Mouse (Mus musculus) liver, adult 2 months (tissue): ENCODE data around the gene Olfr1107. TPM values are rescaled to one million over a fixed set of nuclear protein-coding genes. Genes with fewer than 3 reads are reported as not detected.

Experiments
- DNase-seq: peaks from one replicate; pipeline ENCODE4 v3.0.0-alpha.2; 2011; ENCODE audit warnings: low read depth, low spot score; ENCODE audit errors: extremely low read depth
- H3K27ac ChIP-seq: fragments of 200-500 bp; replicated peaks from 2 replicates; pipeline ENCODE4 v1.5.1; 2012; ENCODE audit warnings: low read depth, mild to moderate bottlenecking, control low read depth, inconsistent platforms, low read length; ENCODE audit not compliant: insufficient read depth
- H3K27me3 ChIP-seq: fragments of 200-500 bp; 2 replicates; pipeline ENCODE4 v1.6.1; 2012; ENCODE audit warnings: mild to moderate bottlenecking, moderate library complexity, low read length, inconsistent platforms; ENCODE audit not compliant: control insufficient read depth, insufficient read depth
- H3K36me3 ChIP-seq: fragments of 200-500 bp; 2 replicates; pipeline ENCODE4 v1.6.1; 2012; ENCODE audit warnings: low read length, inconsistent platforms; ENCODE audit not compliant: control insufficient read depth, insufficient read depth
- H3K4me1 ChIP-seq: fragments of 200-500 bp; 2 replicates; pipeline ENCODE4 v1.6.1; 2011; ENCODE audit warnings: low read length; ENCODE audit not compliant: control insufficient read depth, insufficient read depth
- H3K4me3 ChIP-seq: fragments of 200-500 bp; 2 replicates; pipeline ENCODE4 v1.5.1; 2011; ENCODE audit warnings: low read depth, mild to moderate bottlenecking, control low read depth, low read length, moderate library complexity; ENCODE audit not compliant: insufficient read depth
- H3K79me2 ChIP-seq: fragments of 200-500 bp; 2 replicates; pipeline ENCODE4 v1.6.1; 2012; ENCODE audit warnings: inconsistent platforms, mild to moderate bottlenecking, low read length, moderate library complexity; ENCODE audit not compliant: control insufficient read depth, insufficient read depth
- H3K9ac ChIP-seq: fragments of 200-500 bp; 2 replicates; pipeline ENCODE4 v1.6.1; 2012; ENCODE audit warnings: low read depth, mild to moderate bottlenecking, control low read depth, inconsistent platforms, low read length
- CTCF ChIP-seq: fragments of 200-500 bp; IDR thresholded peaks from 2 replicates; pipeline ENCODE4 v1.5.1; 2011; ENCODE audit warnings: low read depth, low read length, control low read depth
- POLR2A ChIP-seq: fragments of 200-500 bp; IDR thresholded peaks from 2 replicates; pipeline ENCODE4 v1.6.1; 2011; ENCODE audit warnings: low read length, control low read depth; ENCODE audit not compliant: insufficient read depth; ENCODE audit errors: extremely low read depth
- WGBS: fragments of 180-500 bp; shearing (Covaris S2); methylation state at CpG from one replicate; pipeline ENCODE4 v1.1.7; 2018; 5-methylcytosine and 5-hydroxymethylcytosine counted together
- polyA plus RNA-seq: library from polyadenylated mRNA; depleted of rRNA; stranded (reverse); fragments of >200 nt; gene quantifications from 2 replicates; pipeline ENCODE4 v1.2.3, GENCODE M21; 2012; rRNA removed
- total RNA-seq: library from RNA; depleted of rRNA; stranded (reverse); fragments of >200 nt; gene quantifications from 2 replicates; pipeline ENCODE4 v1.2.3, GENCODE M21; 2014; rRNA removed

Gene Olfr1107
- total RNA-seq: not detected in 2 replicates
- not detected in 2 replicates for polyA plus RNA-seq

- Histone ChIP-seq H3K27ac (no peak within 1 kb of the TSS), H3K4me1 (no peaks in the 10 kb centered on the region), H3K36me3 (no peaks in the 10 kb centered on the region), H3K9ac (no peak within 1 kb of the TSS), H3K4me3 (no peak within 1 kb of the TSS), H3K27me3 (no peaks in the 10 kb centered on the region), H3K79me2 (no peaks in the 10 kb centered on the region)
- 70% methylated on average over 1 of the region's 1 CpGs for WGBS
- no peak for TF ChIP-seq CTCF
- no peak for TF ChIP-seq POLR2A
- DNase-seq: no peak
Measured at GRCm38 (mm10) chr2:87075717-87076116, at the start of gene Olfr1107. Gene Olfr1107, minus strand, starts transcription at chr2:87075817.

GRCm38 (mm10) chr2:87114467-87114866, 38.9 kb upstream of the Olfr1107 start, which contains the start of gene Olfr259:
Gene Olfr259, minus strand, starts transcription at chr2:87114567.
- Histone ChIP-seq H3K36me3 (no peaks in the 10 kb centered on the region), H3K9ac (no peak within 1 kb of the TSS), H3K27ac (no peak within 1 kb of the TSS), H3K4me1 (no peaks in the 10 kb centered on the region), H3K27me3 (no peaks in the 10 kb centered on the region), H3K4me3 (no peak within 1 kb of the TSS), H3K79me2 (no peaks in the 10 kb centered on the region)
- no peak for DNase-seq
- TF ChIP-seq POLR2A (no peak), CTCF (no peak)

- Histone ChIP-seq H3K9ac (no peak within 1 kb of the TSS), H3K36me3 (no peaks in the 10 kb centered on the region), H3K4me1 (no peaks in the 10 kb centered on the region), H3K79me2 (no peaks in the 10 kb centered on the region), H3K4me3 (no peak within 1 kb of the TSS), H3K27ac (no peak within 1 kb of the TSS), H3K27me3 (no peaks in the 10 kb centered on the region)
- TF ChIP-seq POLR2A (no peak), CTCF (no peak)
- WGBS: 62% methylated on average over 1 of the region's 1 CpGs
- no peak for DNase-seq
Measured at GRCm38 (mm10) chr2:87095908-87096307, 20.3 kb upstream of the Olfr1107 start, which contains the start of gene Olfr1109. Gene Olfr1109, minus strand, starts transcription at chr2:87096008.

- Histone ChIP-seq H3K9ac (no peak within 1 kb of the TSS), H3K79me2 (no peaks in the 10 kb centered on the region), H3K4me1 (no peaks in the 10 kb centered on the region), H3K4me3 (no peak within 1 kb of the TSS), H3K36me3 (no peaks in the 10 kb centered on the region), H3K27me3 (no peaks in the 10 kb centered on the region), H3K27ac (no peak within 1 kb of the TSS)
- 66% methylated on average over 1 of the region's 1 CpGs for WGBS
- TF ChIP-seq CTCF (no peak), POLR2A (no peak)
- no peak for DNase-seq
Measured at GRCm38 (mm10) chr2:87052173-87052572, 23.4 kb downstream of the Olfr1107 start, which contains the start of gene Olfr1106. Gene Olfr1106, minus strand, starts transcription at chr2:87052273.

GRCm38 (mm10) chr2:87036431-87036830, 39.2 kb downstream of the Olfr1107 start, which contains the start of gene Olfr1105:
Gene Olfr1105, minus strand, starts transcription at chr2:87036531.
- DNase-seq: no peak
- Histone ChIP-seq H3K27ac (no peak within 1 kb of the TSS), H3K4me1 (no peaks in the 10 kb centered on the region), H3K4me3 (no peak within 1 kb of the TSS), H3K36me3 (no peaks in the 10 kb centered on the region), H3K9ac (no peak within 1 kb of the TSS), H3K79me2 (no peaks in the 10 kb centered on the region), H3K27me3 (no peaks in the 10 kb centered on the region)
- TF ChIP-seq CTCF: no peak
- no peak for TF ChIP-seq POLR2A

GRCm38 (mm10) chr2:87026980-87027379, 48.6 kb downstream of the Olfr1107 start, which contains the start of gene Olfr1104:
Gene Olfr1104, minus strand, starts transcription at chr2:87027080.
- TF ChIP-seq POLR2A: no peak
- TF ChIP-seq CTCF: no peak
- Histone ChIP-seq H3K4me3 (no peak within 1 kb of the TSS), H3K9ac (no peak within 1 kb of the TSS), H3K27me3 (no peaks in the 10 kb centered on the region), H3K36me3 (no peaks in the 10 kb centered on the region), H3K4me1 (no peaks in the 10 kb centered on the region), H3K27ac (no peak within 1 kb of the TSS), H3K79me2 (no peaks in the 10 kb centered on the region)
- WGBS: 53% methylated on average over 1 of the region's 1 CpGs
- DNase-seq: no peak

Other genes with a start within 250 kb of the Olfr1107 start
- not detected in 2 replicates for gene Olfr1095, start 224.1 kb downstream of the Olfr1107 start, total RNA-seq
- gene Olfr1095, start 224.1 kb downstream of the Olfr1107 start, polyA plus RNA-seq: not detected in 2 replicates
- not detected in 2 replicates for gene Gm13723, start 201.0 kb downstream of the Olfr1107 start, total RNA-seq
- not detected in 2 replicates for gene Gm13723, start 201.0 kb downstream of the Olfr1107 start, polyA plus RNA-seq
- not detected in 2 replicates for gene Olfr1097, start 183.6 kb downstream of the Olfr1107 start, total RNA-seq
- not detected in 2 replicates for gene Olfr1097, start 183.6 kb downstream of the Olfr1107 start, polyA plus RNA-seq
- not detected in 2 replicates for gene Olfr1098, start 151.3 kb downstream of the Olfr1107 start, total RNA-seq
- not detected in 2 replicates for gene Olfr1098, start 151.3 kb downstream of the Olfr1107 start, polyA plus RNA-seq
- gene Olfr1099, start 115.1 kb downstream of the Olfr1107 start, total RNA-seq: not detected in 2 replicates
- not detected in 2 replicates for gene Olfr1099, start 115.1 kb downstream of the Olfr1107 start, polyA plus RNA-seq
- not detected in 2 replicates for gene Olfr1100, start 95.9 kb downstream of the Olfr1107 start, total RNA-seq
- not detected in 2 replicates for gene Olfr1100, start 95.9 kb downstream of the Olfr1107 start, polyA plus RNA-seq
- not detected in 2 replicates for gene Olfr1101, start 84.6 kb downstream of the Olfr1107 start, total RNA-seq
- not detected in 2 replicates for gene Olfr1101, start 84.6 kb downstream of the Olfr1107 start, polyA plus RNA-seq
- not detected in 2 replicates for gene Olfr1102, start 77.4 kb downstream of the Olfr1107 start, total RNA-seq
- gene Olfr1102, start 77.4 kb downstream of the Olfr1107 start, polyA plus RNA-seq: not detected in 2 replicates
- not detected in 2 replicates for gene Olfr1104, start 48.7 kb downstream of the Olfr1107 start, total RNA-seq
- not detected in 2 replicates for gene Olfr1104, start 48.7 kb downstream of the Olfr1107 start, polyA plus RNA-seq
- gene Olfr1105, start 39.3 kb downstream of the Olfr1107 start, total RNA-seq: not detected in 2 replicates
- not detected in 2 replicates for gene Olfr1105, start 39.3 kb downstream of the Olfr1107 start, polyA plus RNA-seq
- not detected in 2 replicates for gene Olfr1106, start 23.5 kb downstream of the Olfr1107 start, total RNA-seq
- not detected in 2 replicates for gene Olfr1106, start 23.5 kb downstream of the Olfr1107 start, polyA plus RNA-seq
- not detected in 2 replicates for gene Olfr1109, start 20.2 kb upstream of the Olfr1107 start, total RNA-seq
- gene Olfr1109, start 20.2 kb upstream of the Olfr1107 start, polyA plus RNA-seq: not detected in 2 replicates
- gene Olfr259, start 38.8 kb upstream of the Olfr1107 start, total RNA-seq: not detected in 2 replicates
- gene Olfr259, start 38.8 kb upstream of the Olfr1107 start, polyA plus RNA-seq: not detected in 2 replicates
- not detected in 2 replicates for gene Olfr1110, start 64.5 kb upstream of the Olfr1107 start, total RNA-seq
- not detected in 2 replicates for gene Olfr1110, start 64.5 kb upstream of the Olfr1107 start, polyA plus RNA-seq
- gene Olfr1111, start 76.8 kb upstream of the Olfr1107 start, total RNA-seq: not detected in 2 replicates
- gene Olfr1111, start 76.8 kb upstream of the Olfr1107 start, polyA plus RNA-seq: not detected in 2 replicates
- gene Olfr1112, start 112.0 kb upstream of the Olfr1107 start, total RNA-seq: not detected in 2 replicates
- gene Olfr1112, start 112.0 kb upstream of the Olfr1107 start, polyA plus RNA-seq: not detected in 2 replicates
- not detected in 2 replicates for gene Olfr1113, start 133.2 kb upstream of the Olfr1107 start, total RNA-seq
- gene Olfr1113, start 133.2 kb upstream of the Olfr1107 start, polyA plus RNA-seq: not detected in 2 replicates
- not detected in 2 replicates for gene Olfr1115, start 172.2 kb upstream of the Olfr1107 start, total RNA-seq
- not detected in 2 replicates for gene Olfr1115, start 172.2 kb upstream of the Olfr1107 start, polyA plus RNA-seq
- gene Olfr1116, start 191.7 kb upstream of the Olfr1107 start, total RNA-seq: not detected in 2 replicates
- gene Olfr1116, start 191.7 kb upstream of the Olfr1107 start, polyA plus RNA-seq: not detected in 2 replicates
- not detected in 2 replicates for gene Olfr1118, start 231.8 kb upstream of the Olfr1107 start, total RNA-seq
- gene Olfr1118, start 231.8 kb upstream of the Olfr1107 start, polyA plus RNA-seq: not detected in 2 replicates